Mouse (Mus musculus) lung, postnatal 0 days (tissue): ENCODE measurements around the gene Ndel1.

Source experiments
- CTCF ChIP-seq: IDR thresholded peaks from 2 replicates; pipeline ENCODE4 v1.5.1; 2016; ENCODE audit warnings: antibody characterized with exemption, mild to moderate bottlenecking
- EP300 ChIP-seq: IDR thresholded peaks from 2 replicates; pipeline ENCODE4 v1.6.1; 2016; ENCODE audit warnings: antibody characterized with exemption, mild to moderate bottlenecking, control low read depth

- TF ChIP-seq EP300 = no peak
- no peak for TF ChIP-seq CTCF
These were observed 20.8 kb downstream of the Ndel1 start for GRCm38 (mm10) chr11:68850862-68851261.
